Mouse (Mus musculus) CH12.LX (cell line): ENCODE results near the gene Rgs12. TPM values are rescaled to one million over a fixed set of nuclear protein-coding genes. Genes with fewer than 3 reads are reported as not detected.
A peak's percentile ranks its signal among the peaks of the same experiment; 100 is the strongest.

Experiments used
- DNase-seq: peaks from one replicate; pipeline ENCODE4 v3.0.0-alpha.2; 2013; ENCODE audit errors: extremely low read depth
- H3K27ac ChIP-seq: 2 replicates; pipeline ENCODE4 v1.5.1; 2012; ENCODE audit warnings: low read depth, mild to moderate bottlenecking, control low read depth, moderate library complexity; ENCODE audit not compliant: insufficient read depth
- H3K27me3 ChIP-seq: replicated peaks from 2 replicates; pipeline ENCODE3; 2012; ENCODE audit warnings: inconsistent platforms
- H3K36me3 ChIP-seq, 2 experiments: replicated peaks in 1 of 2; 2 replicates each; pipeline versions ENCODE3 to v1.6.1; 2012; ENCODE audit warnings: inconsistent platforms in 1 of 2, low read length in 1 of 2, mild to moderate bottlenecking in 1 of 2, mixed read lengths in 1 of 2, moderate library complexity in 1 of 2; ENCODE audit not compliant: control insufficient read depth in 1 of 2, insufficient read depth in 1 of 2
- H3K4me1 ChIP-seq, 2 experiments: 2 replicates each; pipeline ENCODE4 v1.6.1; 2012; ENCODE audit warnings: inconsistent platforms in 1 of 2, moderate library complexity in 1 of 2; ENCODE audit not compliant: insufficient read depth in 2 of 2, control insufficient read depth in 1 of 2
- H3K4me2 ChIP-seq: 2 replicates; pipeline ENCODE4 v1.6.1; 2012; ENCODE audit warnings: low read depth, mild to moderate bottlenecking, control low read depth; ENCODE audit not compliant: poor library complexity, insufficient read depth, severe bottlenecking
- H3K4me3 ChIP-seq, 3 experiments: fragments of 150-350 bp in 1 of 3; sonication (generic) in 1 of 3; replicated peaks in 1 of 3; 2 replicates each; pipeline versions ENCODE3 to v1.5.1; 2011 to 2012; ENCODE audit warnings: low read depth in 2 of 3, low read length in 2 of 3, mild to moderate bottlenecking in 2 of 3, moderate library complexity in 2 of 3, control low read depth in 1 of 3, improper control_type of control experiment in 1 of 3, inconsistent platforms in 1 of 3, mixed read lengths in 1 of 3; ENCODE audit not compliant: poor library complexity in 1 of 3
- H3K79me2 ChIP-seq: replicated peaks from 2 replicates; pipeline ENCODE4 v1.6.1; 2012; ENCODE audit warnings: mild to moderate bottlenecking, moderate library complexity; ENCODE audit not compliant: control insufficient read depth, poor library complexity, insufficient read depth, severe bottlenecking; ENCODE audit errors: extremely low read depth
- H3K9ac ChIP-seq: 2 replicates; pipeline ENCODE4 v1.6.1; 2012; ENCODE audit warnings: low read depth, mild to moderate bottlenecking, control low read depth, moderate library complexity; ENCODE audit not compliant: insufficient read depth
- H3K9me3 ChIP-seq: replicated peaks from 2 replicates; pipeline ENCODE3; 2012; ENCODE audit warnings: low read length, inconsistent platforms, mixed read lengths
- BHLHE40 ChIP-seq: IDR thresholded peaks from 2 replicates; pipeline ENCODE4 v1.6.1; 2011; ENCODE audit warnings: mild to moderate bottlenecking, low read depth, low read length, improper control_type of control experiment
- CHD1 ChIP-seq: IDR thresholded peaks from 2 replicates; pipeline ENCODE4 v1.6.1; 2012; ENCODE audit warnings: low read depth, low read length, improper control_type of control experiment, inconsistent platforms
- CHD2 ChIP-seq: IDR thresholded peaks from 2 replicates; pipeline ENCODE4 v1.6.1; 2011; ENCODE audit warnings: low read length, improper control_type of control experiment
- CTCF ChIP-seq, 2 experiments: IDR thresholded peaks in 1 of 2; conservative IDR thresholded peaks in 1 of 2; 2 replicates each; pipeline ENCODE4 v1.5.1; 2011 to 2012; ENCODE audit warnings: low read depth in 2 of 2, low read length in 2 of 2, improper control_type of control experiment in 1 of 2, inconsistent platforms in 1 of 2, mild to moderate bottlenecking in 1 of 2, moderate library complexity in 1 of 2
- E2F4 ChIP-seq: IDR thresholded peaks from 2 replicates; pipeline ENCODE4 v1.6.1; 2011; ENCODE audit warnings: low read depth, low read length, improper control_type of control experiment; ENCODE audit not compliant: insufficient replicate concordance
- EP300 ChIP-seq: IDR thresholded peaks from 2 replicates; pipeline ENCODE4 v1.6.1; 2011; ENCODE audit warnings: low read length, improper control_type of control experiment
- ETS1 ChIP-seq: conservative IDR thresholded peaks from 2 replicates; pipeline ENCODE4 v1.6.1; 2012; ENCODE audit warnings: low read depth, mild to moderate bottlenecking, inconsistent platforms, low read length, improper control_type of control experiment, moderate library complexity
- GABPA ChIP-seq: IDR thresholded peaks from 2 replicates; pipeline ENCODE4 v1.6.1; 2012; ENCODE audit warnings: low read depth, low read length, improper control_type of control experiment, inconsistent platforms; ENCODE audit not compliant: insufficient replicate concordance
- HCFC1 ChIP-seq: IDR thresholded peaks from 2 replicates; pipeline ENCODE4 v1.6.1; 2012; ENCODE audit warnings: low read depth, mild to moderate bottlenecking, inconsistent platforms, low read length, improper control_type of control experiment
- IRF4 ChIP-seq: IDR thresholded peaks from 2 replicates; pipeline ENCODE4 v1.6.1; 2014; ENCODE audit warnings: low read depth, mild to moderate bottlenecking, inconsistent platforms, low read length, improper control_type of control experiment
- JUN ChIP-seq: IDR thresholded peaks from 2 replicates; pipeline ENCODE4 v1.6.1; 2011; ENCODE audit warnings: low read depth, mild to moderate bottlenecking, low read length, improper control_type of control experiment, moderate library complexity; ENCODE audit not compliant: insufficient read depth
- MAFK ChIP-seq: IDR thresholded peaks from 2 replicates; pipeline ENCODE4 v1.6.1; 2011; ENCODE audit warnings: low read length, improper control_type of control experiment; ENCODE audit not compliant: insufficient replicate concordance
- MAX ChIP-seq: IDR thresholded peaks from 2 replicates; pipeline ENCODE4 v1.6.1; 2011; ENCODE audit warnings: low read length, improper control_type of control experiment
- MAZ ChIP-seq: IDR thresholded peaks from 2 replicates; pipeline ENCODE4 v1.6.1; 2012; ENCODE audit warnings: low read depth, mild to moderate bottlenecking, inconsistent platforms, low read length, improper control_type of control experiment, moderate library complexity
- MEF2A ChIP-seq: IDR thresholded peaks from 2 replicates; pipeline ENCODE4 v1.6.1; 2014; ENCODE audit warnings: low read depth, mild to moderate bottlenecking, inconsistent platforms, low read length, improper control_type of control experiment, borderline replicate concordance
- MXI1 ChIP-seq: IDR thresholded peaks from 2 replicates; pipeline ENCODE4 v1.6.1; 2011; ENCODE audit warnings: mild to moderate bottlenecking, low read depth, low read length, improper control_type of control experiment
- MYC ChIP-seq: IDR thresholded peaks from 2 replicates; pipeline ENCODE4 v1.6.1; 2011; ENCODE audit warnings: low read depth, mild to moderate bottlenecking, improper control_type of control experiment, low read length
- NELFE ChIP-seq: IDR thresholded peaks from 2 replicates; pipeline ENCODE4 v1.6.1; 2011; ENCODE audit warnings: low read depth, low read length, improper control_type of control experiment
- NRF1 ChIP-seq: IDR thresholded peaks from 2 replicates; pipeline ENCODE4 v1.6.1; 2014; ENCODE audit warnings: low read depth, mild to moderate bottlenecking, inconsistent platforms, low read length, improper control_type of control experiment, moderate library complexity
- PAX5 ChIP-seq: IDR thresholded peaks from 2 replicates; pipeline ENCODE4 v1.6.1; 2012; ENCODE audit warnings: low read length, inconsistent platforms, mixed read lengths
- POLR2A ChIP-seq: IDR thresholded peaks from 2 replicates; pipeline ENCODE4 v1.6.1; 2011; ENCODE audit warnings: low read depth, mild to moderate bottlenecking, improper control_type of control experiment, low read length
- RAD21 ChIP-seq: IDR thresholded peaks from 2 replicates; pipeline ENCODE4 v1.6.1; 2011; ENCODE audit warnings: low read depth, mild to moderate bottlenecking, low read length, improper control_type of control experiment, moderate library complexity
- SIN3A ChIP-seq: IDR thresholded peaks from 2 replicates; pipeline ENCODE4 v1.6.1; 2012; ENCODE audit warnings: low read length, improper control_type of control experiment, inconsistent platforms
- SMC3 ChIP-seq: IDR thresholded peaks from 2 replicates; pipeline ENCODE4 v1.6.1; 2011; ENCODE audit warnings: low read depth, low read length, improper control_type of control experiment
- TCF12 ChIP-seq: IDR thresholded peaks from 2 replicates; pipeline ENCODE4 v1.6.1; 2014; ENCODE audit warnings: low read depth, mild to moderate bottlenecking, inconsistent platforms, low read length, improper control_type of control experiment
- USF1 ChIP-seq: IDR thresholded peaks from 2 replicates; pipeline ENCODE4 v1.6.1; 2014; ENCODE audit warnings: low read depth, mild to moderate bottlenecking, inconsistent platforms, low read length, improper control_type of control experiment
- USF2 ChIP-seq: conservative IDR thresholded peaks from 2 replicates; pipeline ENCODE4 v1.6.1; 2011; ENCODE audit warnings: low read depth, low read length, improper control_type of control experiment
- ZC3H11A ChIP-seq: IDR thresholded peaks from 2 replicates; pipeline ENCODE4 v1.6.1; 2012; ENCODE audit warnings: low read depth, mild to moderate bottlenecking, inconsistent platforms, low read length, improper control_type of control experiment
- ZNF384 ChIP-seq: IDR thresholded peaks from 2 replicates; pipeline ENCODE4 v1.6.1; 2012; ENCODE audit warnings: low read depth, low read length, improper control_type of control experiment, inconsistent platforms
- dilution Hi-C: fragments of 300-500 bp; cut with MboI; formaldehyde crosslinking; loops from 2 replicates; pipeline ENCODE4 v1.14.3; 2020; ENCODE audit warnings: low sequenced_read_pairs; ENCODE audit not compliant: extremely low pct_unique_long_range_greater_than_20kb, extremely low pct_ligation_motif_present
- in situ Hi-C: fragments of 300-500 bp; cut with MboI; formaldehyde crosslinking; loops from 3 replicates; pipeline ENCODE4 v1.14.3; 2019; ENCODE audit warnings: low sequenced_read_pairs, low pct_ligation_motif_present, low pct_unique_long_range_greater_than_20kb, mixed read lengths
- polyA plus RNA-seq: library from polyadenylated mRNA; unstranded; fragments of >175 nt; gene quantifications from 2 replicates; pipeline ENCODE4 v1.2.1, GENCODE M21; 2012; ENCODE audit warnings: low read depth; ENCODE audit not compliant: insufficient read length
- total RNA-seq, 2 experiments: library from RNA; depleted of rRNA; stranded (reverse); fragments of 300-350 nt in 1 of 2; fragments of >200 nt in 1 of 2; gene quantifications; 2 replicates each; pipeline ENCODE4 v1.2.3; 2012 to 2014

Gene Rgs12
- total and polyA plus RNA-seq, 3 experiments = 6.8 to 9.8 (median 8.1) TPM

DNA sequence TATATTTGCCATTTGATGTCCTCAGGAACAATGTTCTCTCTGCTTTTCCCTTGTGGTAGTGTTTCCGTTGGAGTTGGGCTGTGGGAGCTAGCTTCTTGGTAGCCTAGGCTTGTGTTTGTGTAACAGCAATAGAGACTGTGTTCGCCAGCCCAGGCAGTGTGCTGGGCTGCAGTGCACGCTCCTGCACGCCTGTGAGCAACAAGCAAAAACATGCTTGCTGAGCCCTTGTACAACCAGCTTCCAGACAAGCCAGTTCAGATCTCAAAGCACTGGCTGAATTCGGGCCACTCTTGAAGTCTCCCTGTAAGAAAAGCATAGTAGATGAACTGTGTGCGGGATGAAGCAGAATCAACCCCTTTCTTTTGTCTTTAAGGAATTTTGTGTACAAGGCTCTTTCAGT lies 50.0 kb downstream of the Rgs12 start:
- no peak for TF ChIP-seq MYC
- 0 out of 2 replicates have a peak, but pooled peaks have one; percentile 34 for TF ChIP-seq CHD1
- no peak for TF ChIP-seq MXI1
- TF ChIP-seq, all 38 proteins: peak for 1
- in situ Hi-C loops (no loop called here), dilution Hi-C loops (no loop called here)
- Histone ChIP-seq H3K27ac (no peak overlapping the region), H3K4me2 (no peak overlapping the region), H3K79me2 (no peaks in the 10 kb centered on the region), H3K36me3 (peaks cover 0 to 1% of the 10 kb centered on the region in 2 experiments), H3K9me3 (no peaks in the 10 kb centered on the region), H3K27me3 (no peaks in the 10 kb centered on the region), H3K9ac (no peak overlapping the region), H3K4me3 (peak overlapping the region in 1 of 3 experiments; percentile 28), H3K4me1 (peaks cover 22 to 55% of the 10 kb centered on the region in 2 experiments)
- DNase-seq = no peak

DNA sequence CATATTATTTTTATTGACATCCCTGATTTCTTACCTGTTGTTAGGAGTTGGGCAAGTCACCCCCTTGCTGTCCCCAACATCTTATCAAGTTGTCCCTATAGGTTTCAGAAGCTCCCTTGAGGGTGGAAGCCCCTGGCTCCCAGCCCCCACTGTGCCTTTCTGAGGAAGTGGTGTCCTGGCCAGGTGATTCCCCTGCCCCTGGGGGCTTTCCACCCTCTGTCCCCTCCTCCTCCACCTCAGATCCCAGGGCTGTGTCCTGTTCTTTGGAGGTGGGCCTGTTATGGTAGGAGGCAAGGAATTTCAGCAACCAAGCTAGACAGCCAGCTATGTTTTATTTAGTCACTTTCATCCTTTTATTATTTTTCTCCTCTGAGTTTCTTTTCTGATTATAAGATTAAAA lies 51.1 kb downstream of the Rgs12 start:
- in situ Hi-C loops (no loop called here), dilution Hi-C loops (no loop called here)
- peak overlapping the region; percentile 41 for H3K4me2 ChIP-seq
- no peak overlapping the region for H3K9ac ChIP-seq
- peak; percentile 60 for DNase-seq
- H3K4me1 ChIP-seq = peaks cover 22 to 57% of the 10 kb centered on the region in 2 experiments
- TF ChIP-seq EP300 (peak; percentile 78), SMC3 (no peak), RAD21 (no peak), USF2 (no peak), ZC3H11A (no peak), ETS1 (peak; percentile 63), CTCF (conservative IDR thresholded peaks at IDR 0.05 in 1 of 2, IDR thresholded peaks at IDR 0.05 in 1 of 2; ENCODE audit: low read depth in 2 of 2, low read length in 2 of 2) (no peak), MAX (no peak), IRF4 (peak; percentile 75), HCFC1 (no peak), USF1 (no peak), SIN3A (no peak), E2F4 (no peak), PAX5 (no peak), NELFE (no peak; the same call in 1 of the 2 replicates), JUN (no peak), NRF1 (no peak), GABPA (no peak), CHD2 (peak; percentile 92), MAZ (peak; percentile 58), CHD1 (no peak; the same call in 1 of the 2 replicates), MEF2A (peak; percentile 33; the same call in 1 of the 2 replicates), MYC (no peak), ZNF384 (no peak), MXI1 (no peak), BHLHE40 (no peak), POLR2A (no peak), MAFK (peak; percentile 25; the same call in 1 of the 2 replicates), TCF12 (peak; percentile 57; the same call in 1 of the 2 replicates)
- no peaks in the 10 kb centered on the region for H3K9me3 ChIP-seq
- H3K27me3 ChIP-seq = no peaks in the 10 kb centered on the region
- H3K36me3 ChIP-seq = peaks cover 0 to 3% of the 10 kb centered on the region in 2 experiments
- H3K79me2 ChIP-seq = no peaks in the 10 kb centered on the region
- H3K27ac ChIP-seq = no peak overlapping the region
- H3K4me3 ChIP-seq = peak overlapping the region in 1 of 3 experiments; percentile 28
